Mouse (Mus musculus): ENCODE data around the gene Serhl.
"Not testable (repeated sequence)": the region's sequence is repeated elsewhere in the genome, so short reads cannot be mapped to it uniquely, and the experiment has no call there.

GRCm38 (mm10) chr15:83045565-83045964 is 43.7 kb upstream of the Serhl start:
- TF ChIP-seq CTCF (IDR thresholded peaks at IDR 0.05; ENCODE audit: low read depth, low read length); POLR2A (IDR thresholded peaks at IDR 0.05; ENCODE audit: extremely low read depth, insufficient read depth, low read length): not testable (repeated sequence)
